Mouse (Mus musculus): Measurements from ENCODE around the gene Anpep. TPM values are rescaled to one million over a fixed set of nuclear protein-coding genes. Genes with fewer than 3 reads are reported as not detected.

Anpep gene
- polyA plus RNA-seq, 1 experiment from 2014 or later = 8.3 TPM

DNA sequence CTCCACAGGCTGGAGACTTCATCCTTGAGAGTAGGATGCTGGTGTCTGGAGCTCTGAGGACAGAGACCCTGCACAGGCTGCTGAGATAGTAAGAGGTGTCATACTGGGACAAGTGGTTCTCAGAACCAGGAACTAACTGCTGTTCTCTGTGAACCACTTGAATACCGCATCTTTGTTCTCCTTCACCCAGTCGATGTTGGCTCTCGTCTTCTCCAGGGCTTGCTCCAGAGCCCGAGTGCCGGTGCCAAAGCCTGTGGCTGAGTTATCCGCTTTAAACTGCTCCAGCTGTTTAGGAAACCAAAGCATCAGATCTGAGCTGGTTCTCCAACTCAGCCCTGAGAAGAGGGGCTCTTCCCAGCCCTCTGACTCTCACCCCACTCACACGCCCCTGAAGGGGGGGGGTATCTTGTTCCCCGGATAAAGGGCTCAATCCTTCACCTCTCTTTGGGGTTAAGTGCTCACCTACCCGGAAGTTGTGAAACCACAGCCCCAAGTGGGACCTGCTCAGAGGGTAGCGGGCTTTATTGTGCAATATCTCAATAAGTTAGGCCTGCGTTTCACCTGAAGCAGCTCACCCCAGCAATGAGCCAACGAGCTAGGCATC lies 38.7 kb downstream of the Anpep start:
- no peaks in the 10 kb centered on the region for H3K9me3 ChIP-seq
- 77% methylated on average over 12 of the region's 12 CpGs for WGBS
- peaks cover 38% of the 10 kb centered on the region for H3K4me1 ChIP-seq
- H3K4me3 ChIP-seq = no peak overlapping the region
- no peak overlapping the region for H3K27ac ChIP-seq
- H3K36me3 ChIP-seq = no peaks in the 10 kb centered on the region
- DNase-seq (ENCODE audit: low spot score) = no peak
- H3K27me3 ChIP-seq (ENCODE audit: insufficient read depth, poor library complexity, severe bottlenecking) = peaks cover 4% of the 10 kb centered on the region; the same call in 1 of the 2 replicates

DNA sequence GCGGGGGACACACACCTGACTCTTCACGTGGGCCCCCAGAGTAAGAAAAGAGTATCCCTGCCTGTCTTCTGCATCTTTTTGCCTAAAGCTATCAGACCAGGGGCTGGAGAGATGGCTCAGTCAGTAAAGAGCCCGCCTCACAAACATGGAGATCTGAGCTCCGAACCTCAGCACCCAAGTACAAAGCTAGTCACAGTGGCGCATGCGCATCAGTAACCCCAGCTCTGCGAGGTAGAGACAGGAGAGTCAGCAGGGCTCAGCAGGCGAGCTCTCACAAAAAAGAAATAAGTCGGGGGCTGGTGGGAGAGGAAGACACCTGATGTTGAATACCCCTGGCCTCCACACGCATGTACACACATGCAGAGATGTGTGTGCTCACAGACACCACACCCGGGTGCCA lies 40.9 kb downstream of the Anpep start:
- Histone ChIP-seq H3K36me3 (no peaks in the 10 kb centered on the region), H3K4me3 (no peak overlapping the region), H3K27ac (peak overlapping the region; percentile 60; the same call in 1 of the 2 replicates), H3K4me1 (peaks cover 38% of the 10 kb centered on the region), H3K27me3 (ENCODE audit: insufficient read depth, poor library complexity, severe bottlenecking) (peaks cover 12% of the 10 kb centered on the region; the same call in 1 of the 2 replicates), H3K9me3 (no peaks in the 10 kb centered on the region)
- 45% methylated on average over 11 of the region's 11 CpGs for WGBS
- no peak for DNase-seq (ENCODE audit: low spot score)

- H3K4me1 ChIP-seq = peaks cover 38% of the 10 kb centered on the region
- no peak for DNase-seq (ENCODE audit: low spot score)
Measured at GRCm38 (mm10) chr7:79819515-79819914, 41.3 kb downstream of the Anpep start.

DNA sequence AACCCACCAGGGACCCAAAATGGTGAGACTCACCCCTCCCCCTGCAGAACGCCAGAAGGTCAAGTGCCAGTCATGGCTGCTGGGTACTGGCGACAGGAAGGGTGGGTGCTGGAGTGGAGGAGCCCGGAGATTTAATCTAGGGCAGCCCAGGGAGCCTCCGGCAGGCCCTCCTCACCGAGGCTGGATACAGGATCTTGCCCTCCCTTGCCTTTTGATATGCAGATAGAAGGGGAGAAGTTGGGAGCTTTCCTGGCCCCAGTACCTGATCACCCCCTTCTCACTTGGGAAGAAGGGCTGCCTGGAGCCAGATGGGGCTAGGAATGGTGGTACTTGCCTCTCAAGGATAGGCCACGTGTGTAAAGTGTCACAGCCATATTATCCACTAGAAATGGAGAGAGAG lies 42.5 kb downstream of the Anpep start:
- H3K27ac ChIP-seq = peak overlapping the region; percentile 56
- no peak overlapping the region for H3K4me3 ChIP-seq
- 5% methylated on average over 6 of the region's 6 CpGs for WGBS
- DNase-seq (ENCODE audit: low spot score) = no peak
- H3K36me3 ChIP-seq = no peaks in the 10 kb centered on the region
- peaks cover 38% of the 10 kb centered on the region for H3K4me1 ChIP-seq
- no peaks in the 10 kb centered on the region for H3K9me3 ChIP-seq
- H3K27me3 ChIP-seq (ENCODE audit: insufficient read depth, poor library complexity, severe bottlenecking) = peaks cover 12% of the 10 kb centered on the region; the same call in 1 of the 2 replicates

More at GRCm38 (mm10) chr7:79819515-79819914, 41.3 kb downstream of the Anpep start:
- WGBS = 13% methylated on average over 4 of the region's 4 CpGs
- Histone ChIP-seq H3K27ac (peak overlapping the region; percentile 60; the same call in 1 of the 2 replicates), H3K4me3 (no peak overlapping the region), H3K9me3 (no peaks in the 10 kb centered on the region), H3K36me3 (no peaks in the 10 kb centered on the region), H3K27me3 (ENCODE audit: insufficient read depth, poor library complexity, severe bottlenecking) (peaks cover 12% of the 10 kb centered on the region; the same call in 1 of the 2 replicates)

DNA sequence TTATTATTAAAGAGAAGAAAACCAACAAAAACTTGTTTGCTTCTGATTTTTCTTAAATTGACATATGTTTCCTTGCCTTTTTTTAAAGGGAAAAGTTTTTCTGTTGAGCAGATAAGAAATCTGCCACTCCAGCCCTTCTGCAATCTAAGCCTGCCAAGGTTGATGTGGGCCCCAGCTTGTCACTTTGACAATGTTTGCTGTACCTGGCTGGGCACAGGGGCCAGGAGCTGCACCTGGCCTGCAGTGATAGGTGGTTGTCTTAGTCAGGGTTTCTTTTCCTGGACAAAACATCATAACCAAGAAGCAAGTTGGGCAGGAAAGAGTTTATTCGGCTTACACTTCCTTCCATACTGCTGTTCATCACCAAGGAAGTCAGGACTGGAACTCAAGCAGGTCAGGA lies 47.5 kb downstream of the Anpep start:
- 72% methylated on average over 1 of the region's 1 CpGs for WGBS

GRCm38 (mm10) chr7:79810611-79811506 lies 50.0 kb downstream of the Anpep start, which contains the start of gene Mesp2:
Gene Mesp2 (plus strand): TSS chr7:79810727.
- Histone ChIP-seq H3K4me3 (peak within 1 kb of the TSS; percentile 58), H3K27ac (peak within 1 kb of the TSS; percentile 78), H3K9me3 (no peaks in the 10 kb centered on the region), H3K27me3 (ENCODE audit: insufficient read depth, poor library complexity, severe bottlenecking) (peaks cover 41% of the 10 kb centered on the region), H3K4me1 (peaks cover 10% of the 10 kb centered on the region), H3K36me3 (no peaks in the 10 kb centered on the region)
- WGBS = 12% methylated on average over 70 of the region's 71 CpGs
- no peak for DNase-seq (ENCODE audit: low spot score)

More for the DNA sequence above, 47.5 kb downstream of the Anpep start:
- no peak for DNase-seq (ENCODE audit: low spot score)
- Histone ChIP-seq H3K4me1 (peaks cover 14% of the 10 kb centered on the region), H3K27ac (no peak overlapping the region), H3K27me3 (ENCODE audit: insufficient read depth, poor library complexity, severe bottlenecking) (peaks cover 53% of the 10 kb centered on the region), H3K9me3 (no peaks in the 10 kb centered on the region), H3K4me3 (no peak overlapping the region), H3K36me3 (no peaks in the 10 kb centered on the region)

- no peak for DNase-seq (ENCODE audit: low spot score)
- H3K4me1 ChIP-seq = peaks cover 15% of the 10 kb centered on the region
- H3K4me3 ChIP-seq = no peak overlapping the region
- no peak overlapping the region for H3K27ac ChIP-seq
- H3K9me3 ChIP-seq = no peaks in the 10 kb centered on the region
- no peaks in the 10 kb centered on the region for H3K36me3 ChIP-seq
- WGBS = 81% methylated on average over 7 of the region's 7 CpGs
- peaks cover 41% of the 10 kb centered on the region for H3K27me3 ChIP-seq (ENCODE audit: insufficient read depth, poor library complexity, severe bottlenecking)
Measured at GRCm38 (mm10) chr7:79808561-79808960, 52.3 kb downstream of the Anpep start.

DNA sequence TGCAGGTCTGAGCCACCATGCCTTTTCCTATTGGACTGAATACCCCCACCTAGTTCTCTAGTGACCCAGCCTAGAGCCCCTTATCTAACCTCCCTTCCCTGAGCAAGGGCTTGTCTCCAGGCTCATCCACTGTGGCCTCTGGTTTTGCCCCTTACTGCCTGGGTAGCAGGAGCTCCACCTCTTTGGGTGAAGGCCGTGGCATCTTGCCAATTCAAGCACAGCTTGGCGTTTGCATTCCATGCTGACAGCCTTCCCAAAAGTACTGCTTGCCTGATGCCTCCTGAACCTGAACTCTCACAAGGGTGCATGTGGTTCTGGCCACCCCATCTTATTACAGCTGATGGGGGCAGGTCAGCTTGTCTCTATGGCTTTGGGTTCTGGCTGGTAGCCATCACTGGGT lies 57.0 kb downstream of the Anpep start:
- H3K4me1 ChIP-seq = peaks cover 10% of the 10 kb centered on the region; the same call in 1 of the 2 replicates
- DNase-seq (ENCODE audit: low spot score) = no peak
- 57% methylated on average over 2 of the region's 2 CpGs for WGBS

GRCm38 (mm10) chr7:79802037-79802436 lies 58.8 kb downstream of the Anpep start:
- Histone ChIP-seq H3K36me3 (no peaks in the 10 kb centered on the region), H3K4me3 (no peak overlapping the region), H3K27ac (no peak overlapping the region), H3K9me3 (no peaks in the 10 kb centered on the region), H3K4me1 (peaks cover 22% of the 10 kb centered on the region), H3K27me3 (ENCODE audit: insufficient read depth, poor library complexity, severe bottlenecking) (peaks cover 29% of the 10 kb centered on the region)
- WGBS = 50% methylated on average over 5 of the region's 5 CpGs
- no peak for DNase-seq (ENCODE audit: low spot score)

More for the DNA sequence above, 57.0 kb downstream of the Anpep start:
- Histone ChIP-seq H3K4me3 (no peak overlapping the region), H3K27ac (no peak overlapping the region), H3K27me3 (ENCODE audit: insufficient read depth, poor library complexity, severe bottlenecking) (peaks cover 17% of the 10 kb centered on the region), H3K9me3 (no peaks in the 10 kb centered on the region), H3K36me3 (no peaks in the 10 kb centered on the region)

GRCm38 (mm10) chr7:79801391-79801790 lies 59.5 kb downstream of the Anpep start:
- Histone ChIP-seq H3K9me3 (no peaks in the 10 kb centered on the region), H3K4me1 (peaks cover 26% of the 10 kb centered on the region), H3K27ac (no peak overlapping the region), H3K4me3 (no peak overlapping the region), H3K36me3 (no peaks in the 10 kb centered on the region), H3K27me3 (ENCODE audit: insufficient read depth, poor library complexity, severe bottlenecking) (peaks cover 29% of the 10 kb centered on the region)
- no peak for DNase-seq (ENCODE audit: low spot score)
- WGBS = 67% methylated on average over 11 of the region's 11 CpGs

DNA sequence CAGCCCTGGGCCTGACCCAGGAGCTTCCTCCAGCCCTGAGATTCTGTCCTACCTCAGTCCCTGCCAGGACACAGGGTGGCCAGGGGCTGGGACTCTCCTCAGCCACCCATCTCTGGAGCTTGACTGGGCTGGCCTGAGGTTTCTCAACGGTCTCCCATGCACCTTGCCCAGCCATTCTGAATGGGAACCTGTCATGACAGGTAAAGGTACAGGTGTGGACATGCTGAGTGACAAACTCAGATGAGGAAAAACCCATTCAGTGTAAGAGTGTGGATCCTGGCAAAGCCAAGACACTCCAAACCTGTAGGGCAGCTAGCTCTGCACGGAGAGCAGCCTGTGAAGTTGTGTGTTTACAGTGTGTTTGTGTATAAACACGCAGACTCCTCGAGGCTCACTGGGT lies 60.5 kb downstream of the Anpep start:
- WGBS = 86% methylated on average over 4 of the region's 4 CpGs
- Histone ChIP-seq H3K9me3 (no peaks in the 10 kb centered on the region), H3K36me3 (no peaks in the 10 kb centered on the region), H3K27me3 (ENCODE audit: insufficient read depth, poor library complexity, severe bottlenecking) (peaks cover 37% of the 10 kb centered on the region), H3K27ac (no peak overlapping the region), H3K4me3 (no peak overlapping the region), H3K4me1 (peaks cover 26% of the 10 kb centered on the region)
- no peak for DNase-seq (ENCODE audit: low spot score)

DNA sequence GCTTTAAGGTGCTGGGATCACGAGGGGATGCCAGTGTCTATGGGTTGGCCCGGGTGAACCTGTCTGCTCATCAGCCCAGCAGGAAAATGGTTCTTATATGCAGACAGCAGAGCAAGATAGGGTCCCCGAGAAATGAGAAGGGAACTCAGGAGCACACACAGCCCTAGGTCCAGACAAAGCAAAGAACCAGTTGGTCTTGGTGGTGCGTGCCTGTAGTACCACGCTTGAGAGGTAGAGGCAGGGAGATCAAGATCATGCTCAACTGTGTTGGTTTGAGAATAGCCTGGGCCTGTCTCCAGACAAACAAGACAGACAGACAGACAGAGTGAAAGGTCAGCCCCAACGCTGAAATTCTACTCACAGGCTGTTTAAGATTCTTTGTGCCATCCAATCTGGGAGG lies 61.4 kb downstream of the Anpep start:
- no peak for DNase-seq (ENCODE audit: low spot score)
- WGBS = 61% methylated on average over 6 of the region's 6 CpGs
- Histone ChIP-seq H3K27me3 (ENCODE audit: insufficient read depth, poor library complexity, severe bottlenecking) (peaks cover 45% of the 10 kb centered on the region), H3K9me3 (no peaks in the 10 kb centered on the region), H3K4me3 (no peak overlapping the region), H3K4me1 (peaks cover 26% of the 10 kb centered on the region), H3K27ac (no peak overlapping the region), H3K36me3 (no peaks in the 10 kb centered on the region)

DNA sequence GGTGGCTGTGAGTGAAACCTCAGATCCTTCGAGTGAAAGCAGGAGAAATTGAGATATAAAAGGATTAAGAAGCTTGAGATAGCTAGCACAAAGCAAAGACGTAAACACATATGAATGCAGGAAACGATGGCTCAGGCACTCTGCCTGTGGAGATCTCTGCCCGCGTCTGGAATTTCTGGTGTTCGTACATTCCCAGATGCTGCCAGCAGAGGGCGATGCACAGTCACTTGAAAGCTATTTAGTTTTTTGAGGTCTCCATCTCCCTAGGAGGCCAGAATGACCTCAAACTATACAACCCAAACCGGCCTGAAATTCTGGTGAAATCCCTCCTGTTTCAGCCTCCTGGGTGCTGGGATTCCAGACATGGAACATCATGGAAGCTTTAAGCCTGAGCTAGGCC lies 61.8 kb downstream of the Anpep start:
- Histone ChIP-seq H3K4me3 (no peak overlapping the region), H3K9me3 (no peaks in the 10 kb centered on the region), H3K4me1 (peaks cover 24% of the 10 kb centered on the region), H3K36me3 (no peaks in the 10 kb centered on the region), H3K27ac (no peak overlapping the region), H3K27me3 (ENCODE audit: insufficient read depth, poor library complexity, severe bottlenecking) (peaks cover 49% of the 10 kb centered on the region)
- peak; percentile 90 for DNase-seq (ENCODE audit: low spot score)
- 3% methylated on average over 8 of the region's 8 CpGs for WGBS

All from heart, embryonic 10.5 days (tissue).